In the genomic region with DNA sequence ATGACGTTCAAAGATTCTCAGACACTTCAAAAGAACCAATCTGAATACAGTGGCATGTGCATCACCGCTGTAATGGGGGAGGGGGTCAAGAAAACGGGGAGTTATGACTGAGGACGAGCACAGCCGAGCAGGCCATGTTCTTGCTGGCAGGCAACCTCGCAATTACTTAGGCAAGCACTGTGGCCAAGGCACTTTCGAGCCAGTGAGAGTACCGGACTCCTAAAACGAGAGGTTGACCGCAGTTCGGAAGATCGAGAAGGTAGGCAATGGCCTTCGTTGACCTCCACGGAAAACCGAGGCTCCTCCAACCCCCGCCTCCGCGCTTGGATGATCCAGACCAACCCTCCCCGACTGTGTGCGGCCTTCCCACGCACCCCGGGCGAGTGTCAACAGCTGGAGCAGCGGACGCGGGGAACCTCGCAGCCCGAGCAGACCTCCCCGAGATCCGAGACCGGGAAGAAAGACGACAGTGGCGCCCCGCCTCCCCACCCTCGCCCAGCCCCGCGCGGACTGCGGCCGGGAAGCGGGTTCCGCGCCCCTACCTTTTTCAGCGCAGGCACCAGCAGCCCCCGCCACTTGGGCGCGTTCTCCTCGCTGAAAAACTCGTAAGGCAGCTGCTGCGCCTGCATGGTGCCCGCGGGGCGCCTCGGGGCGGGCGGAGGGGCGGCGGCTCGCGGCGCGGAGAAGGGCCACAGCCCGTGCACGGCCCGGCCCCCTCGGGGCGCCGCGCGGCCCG, we compare ENCODE assay signal across 8 mouse cellular contexts. TPM values are rescaled to one million over a fixed set of nuclear protein-coding genes. Genes with fewer than 3 reads are reported as not detected.
DNase-seq lines count a peak whose midpoint lies in the region; ATAC-seq and TF ChIP-seq lines count a peak whose summit lies in the region.

No protein-coding gene starts in this region.

- ATAC-seq in forebrain, embryonic 12.5 days (ENCODE audit: low FRiP score) = peak; percentile 49
- peak; percentile 34 for ATAC-seq in heart, embryonic 16.5 days (replicated peaks; ENCODE audit: extremely low read depth, insufficient read depth, low FRiP score)
- ATAC-seq in neural tube, embryonic 14.5 days (ENCODE audit: low read depth) = peak; percentile 48

- H3K4me3 ChIP-seq in E14TG2a.4 (replicated peaks; ENCODE audit: low read length) = peak overlapping the region; percentile 90
- peak overlapping the region; percentile 89 for H3K4me3 ChIP-seq in forebrain, embryonic 12.5 days (replicated peaks)
- peak overlapping the region; percentile 93 for H3K4me3 ChIP-seq in heart, embryonic 16.5 days (ENCODE audit: low read length)
- H3K4me3 ChIP-seq in neural tube, embryonic 14.5 days (ENCODE audit: low read depth, low read length) = peak overlapping the region; percentile 94

- peaks cover 60% of the 10 kb centered on the region for H3K4me1 ChIP-seq in E14TG2a.4 (replicated peaks; ENCODE audit: low read depth, low read length)
- peaks cover 34% of the 10 kb centered on the region for H3K4me1 ChIP-seq in forebrain, embryonic 12.5 days
- H3K4me1 ChIP-seq in heart, embryonic 16.5 days (ENCODE audit: control insufficient read depth, insufficient read depth, low read length) = peaks cover 23% of the 10 kb centered on the region
- peaks cover 20% of the 10 kb centered on the region for H3K4me1 ChIP-seq in neural tube, embryonic 14.5 days (ENCODE audit: control insufficient read depth, insufficient read depth, low read length)

- H3K36me3 ChIP-seq in E14TG2a.4 (ENCODE audit: insufficient read depth, low read length) = peaks cover 24% of the 10 kb centered on the region
- H3K36me3 ChIP-seq in forebrain, embryonic 12.5 days (replicated peaks) = 0 out of 2 replicates have a peak, but pooled peaks cover 6% of the 10 kb centered on the region
- no peaks in the 10 kb centered on the region for H3K36me3 ChIP-seq in heart, embryonic 16.5 days (ENCODE audit: control insufficient read depth, insufficient read depth)
- H3K36me3 ChIP-seq in neural tube, embryonic 14.5 days (ENCODE audit: control insufficient read depth, insufficient read depth, low read length) = no peaks in the 10 kb centered on the region

- peak overlapping the region; percentile 93 for H3K9ac ChIP-seq in forebrain, embryonic 12.5 days
- peak overlapping the region; percentile 97 for H3K9ac ChIP-seq in heart, embryonic 16.5 days (ENCODE audit: low read length)
- H3K9ac ChIP-seq in neural tube, embryonic 14.5 days (replicated peaks; ENCODE audit: low read depth, low read length) = peak overlapping the region; percentile 97

- peak overlapping the region; percentile 98 for H3K27ac ChIP-seq in forebrain, embryonic 12.5 days
- H3K27ac ChIP-seq in heart, embryonic 16.5 days (ENCODE audit: low read length) = peak overlapping the region; percentile 93
- peak overlapping the region; percentile 95 for H3K27ac ChIP-seq in neural tube, embryonic 14.5 days (ENCODE audit: low read depth, low read length)

- no peaks in the 10 kb centered on the region for H3K27me3 ChIP-seq in E14TG2a.4 (ENCODE audit: insufficient read depth, low read length)
- no peaks in the 10 kb centered on the region for H3K27me3 ChIP-seq in forebrain, embryonic 12.5 days
- no peaks in the 10 kb centered on the region for H3K27me3 ChIP-seq in heart, embryonic 16.5 days (ENCODE audit: control insufficient read depth, insufficient read depth, low read length)
- H3K27me3 ChIP-seq in neural tube, embryonic 14.5 days (ENCODE audit: control insufficient read depth, insufficient read depth, low read length) = peaks cover 4% of the 10 kb centered on the region; the same call in 1 of the 2 replicates

- no peaks in the 10 kb centered on the region for H3K9me3 ChIP-seq in E14TG2a.4 (ENCODE audit: low read length)
- no peaks in the 10 kb centered on the region for H3K9me3 ChIP-seq in forebrain, embryonic 12.5 days
- H3K9me3 ChIP-seq in heart, embryonic 16.5 days (replicated peaks; ENCODE audit: control insufficient read depth, low read length) = no peaks in the 10 kb centered on the region
- H3K9me3 ChIP-seq in neural tube, embryonic 14.5 days (ENCODE audit: control insufficient read depth, low read length) = no peaks in the 10 kb centered on the region

- TF ChIP-seq CTCF in E14TG2a.4 (conservative IDR thresholded peaks at IDR 0.05; ENCODE audit: low read length) = no peak

- H3K4me2 ChIP-seq in forebrain, embryonic 12.5 days = peak overlapping the region; percentile 78
- peak overlapping the region; percentile 82 for H3K4me2 ChIP-seq in heart, embryonic 16.5 days (ENCODE audit: low read depth, low read length)
- H3K4me2 ChIP-seq in neural tube, embryonic 14.5 days (ENCODE audit: low read depth, low read length) = peak overlapping the region; percentile 72

- DNase-seq in c-Kit-positive CD71-positive TER-119-positive erythroid progenitor cells, embryonic 14.5 days (ENCODE audit: low spot score) = peak; percentile 46
- peak; percentile 47 to 77 for DNase-seq in kidney, postnatal 36 days
- peak; percentile 55 to 66 for DNase-seq in lung, adult 18-20 months
- DNase-seq in testis, postnatal 10 days (ENCODE audit: low spot score) = peak; percentile 83

- 0% methylated on average over 49 of the region's 71 CpGs for WGBS in forebrain, embryonic 12.5 days
- WGBS in heart, embryonic 16.5 days = under 1% methylated on average over 71 of the region's 71 CpGs
- under 1% methylated on average over 67 of the region's 71 CpGs for WGBS in neural tube, embryonic 14.5 days

RNA-seq across cellular contexts. Expression of a gene that starts 0.8 kb away (rescaled TPM):
- polyA plus RNA-seq in forebrain, embryonic 12.5 days (2016; fragmentation: Nextera tagmentation; extraction: Ambion mirVana) = 7.9 and 8.0 TPM in 2 replicates
- 2.3 TPM in 2 replicates for polyA plus RNA-seq in heart, embryonic 16.5 days (2015; fragmentation: Nextera tagmentation; extraction: Ambion mirVana)
- 15.2 and 15.8 TPM in 2 replicates for polyA plus RNA-seq in neural tube, embryonic 14.5 days (2014; fragmentation: Nextera tagmentation; extraction: Ambion mirVana)

Comparison
In these comparisons a context has a peak if more than half of its experiments do, and no peak if none do; other contexts are left out.
1. Peak in every context shown above with its lines: DNase-seq, ATAC-seq, H3K4me3 ChIP-seq and H3K27ac ChIP-seq.